Mouse (Mus musculus) myocyte (in vitro differentiated cells): ENCODE data around the gene Tnfsf10. TPM values are rescaled to one million over a fixed set of nuclear protein-coding genes. Genes with fewer than 3 reads are reported as not detected.

Source experiments
- H3K27me3 ChIP-seq: one replicate; pipeline ENCODE4 v1.6.1; 2011; ENCODE audit not compliant: control insufficient read depth, insufficient read depth, insufficient read length
- H3K36me3 ChIP-seq: one replicate; pipeline ENCODE4 v1.6.1; 2011; ENCODE audit not compliant: control insufficient read depth, insufficient read depth
- H3K4me2 ChIP-seq: one replicate; pipeline ENCODE4 v1.6.1; 2011; ENCODE audit warnings: low read depth, control low read depth
- H3K4me3 ChIP-seq: one replicate; pipeline ENCODE4 v1.5.1; 2011; ENCODE audit warnings: mild to moderate bottlenecking, control low read depth, moderate library complexity
- H3K79me2 ChIP-seq: one replicate; pipeline ENCODE4 v1.6.1; 2011; ENCODE audit not compliant: control insufficient read depth, insufficient read depth
- H3ac ChIP-seq: one replicate; pipeline ENCODE4 v1.6.1; 2011; ENCODE audit not compliant: control insufficient read depth, insufficient read length
- CEBPB ChIP-seq: IDR thresholded peaks from 2 replicates; pipeline ENCODE4 v1.6.1; 2011; ENCODE audit warnings: mild to moderate bottlenecking, moderate library complexity; ENCODE audit not compliant: poor library complexity, insufficient read depth, severe bottlenecking
- E2F4 ChIP-seq: IDR thresholded peaks from one replicate; pipeline ENCODE4 v1.6.1; 2011; ENCODE audit warnings: mild to moderate bottlenecking, control low read depth, moderate library complexity; ENCODE audit not compliant: insufficient read depth
- MAX ChIP-seq: IDR thresholded peaks from one replicate; pipeline ENCODE4 v1.6.1; 2011; ENCODE audit warnings: low read depth, mild to moderate bottlenecking, control low read depth
- MYOD1 ChIP-seq, 3 experiments: IDR thresholded peaks; one replicate each; pipeline ENCODE4 v1.6.1; 2011; ENCODE audit warnings: control low read depth in 2 of 3, low read depth in 2 of 3, mild to moderate bottlenecking in 2 of 3, moderate library complexity in 1 of 3; ENCODE audit not compliant: insufficient read length in 2 of 3, control insufficient read depth in 1 of 3
- MYOG ChIP-seq, 3 experiments: IDR thresholded peaks; one replicate each; pipeline ENCODE4 v1.6.1; 2011; ENCODE audit warnings: control low read depth in 2 of 3, low read depth in 2 of 3, mild to moderate bottlenecking in 2 of 3; ENCODE audit not compliant: insufficient read length in 2 of 3, control insufficient read depth in 1 of 3, insufficient read depth in 1 of 3
- POLR2A ChIP-seq: IDR thresholded peaks from one replicate; pipeline ENCODE4 v1.6.1; 2011; ENCODE audit warnings: low read depth, mild to moderate bottlenecking, control low read depth, moderate library complexity; ENCODE audit not compliant: insufficient read length
- POLR2AphosphoS2 ChIP-seq: IDR thresholded peaks from one replicate; pipeline ENCODE4 v1.6.1; 2011; ENCODE audit warnings: low read depth, control low read depth; ENCODE audit not compliant: insufficient read length
- REST ChIP-seq: IDR thresholded peaks from one replicate; pipeline ENCODE4 v1.6.1; 2011; ENCODE audit warnings: mild to moderate bottlenecking, control low read depth, moderate library complexity; ENCODE audit not compliant: insufficient read depth, insufficient read length
- SRF ChIP-seq: IDR thresholded peaks from one replicate; pipeline ENCODE4 v1.6.1; 2011; ENCODE audit warnings: low read depth; ENCODE audit not compliant: control insufficient read depth, insufficient read length
- TCF12 ChIP-seq: IDR thresholded peaks from one replicate; pipeline ENCODE4 v1.6.1; 2011; ENCODE audit warnings: mild to moderate bottlenecking, control low read depth; ENCODE audit not compliant: poor library complexity, insufficient read depth, severe bottlenecking
- TCF3 ChIP-seq: IDR thresholded peaks from one replicate; pipeline ENCODE4 v1.6.1; 2011; ENCODE audit warnings: low read depth, control low read depth; ENCODE audit not compliant: insufficient read length
- USF1 ChIP-seq: IDR thresholded peaks from one replicate; pipeline ENCODE4 v1.6.1; 2011; ENCODE audit warnings: low read depth, mild to moderate bottlenecking, control low read depth, moderate library complexity
- polyA plus RNA-seq: library from polyadenylated mRNA; unstranded; fragments of >200 nt; fragmentation: generic; extraction: Trizol; gene quantifications from one replicate; pipeline ENCODE4 v1.2.1, GENCODE M21; 2012; ENCODE audit warnings: missing spikeins

Gene Tnfsf10
- polyA plus RNA-seq, 1 experiment, result not detected

DNA sequence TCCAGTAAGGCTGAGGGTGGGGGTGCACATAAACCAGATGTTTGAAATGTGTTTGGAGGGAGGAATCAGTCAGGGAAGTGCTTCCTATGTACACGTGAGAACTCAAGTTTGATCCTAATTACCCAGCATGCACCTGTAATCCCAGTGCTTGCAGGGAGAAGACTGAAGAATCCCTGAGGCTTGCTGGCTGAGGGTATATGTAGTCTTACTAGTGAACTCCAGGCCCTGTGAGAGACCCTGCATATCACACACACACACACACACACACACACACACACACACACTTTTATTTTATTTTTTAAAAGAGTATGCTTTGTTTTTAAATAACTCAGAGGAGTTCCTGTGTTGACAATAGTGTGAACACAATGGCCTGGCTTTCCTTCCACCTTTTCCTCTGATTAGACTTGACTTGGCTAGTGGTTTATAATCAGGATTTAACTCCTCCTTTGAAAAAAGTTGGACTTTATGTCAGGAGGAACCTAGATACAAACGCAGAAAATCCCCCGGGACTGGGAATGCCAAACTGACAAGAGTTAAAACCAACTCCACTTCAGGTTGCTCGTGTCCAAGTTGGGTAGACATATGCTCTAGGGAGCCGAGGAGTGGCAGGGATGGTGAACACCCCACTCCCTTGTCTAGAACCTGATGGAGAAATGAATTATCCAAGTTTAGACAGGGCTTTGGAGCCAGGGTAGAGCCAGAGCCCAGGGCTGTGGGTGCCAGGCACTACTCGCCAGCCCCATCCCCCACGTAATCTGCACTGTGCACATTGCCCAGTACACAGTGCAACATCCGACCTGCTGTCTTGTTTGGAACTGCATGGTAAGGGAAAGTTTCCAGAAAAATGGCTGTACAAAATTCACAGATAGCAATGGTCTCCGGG is 4.0 kb downstream of the Tnfsf10 start:
- no peak overlapping the region for H3K4me3 ChIP-seq

DNA sequence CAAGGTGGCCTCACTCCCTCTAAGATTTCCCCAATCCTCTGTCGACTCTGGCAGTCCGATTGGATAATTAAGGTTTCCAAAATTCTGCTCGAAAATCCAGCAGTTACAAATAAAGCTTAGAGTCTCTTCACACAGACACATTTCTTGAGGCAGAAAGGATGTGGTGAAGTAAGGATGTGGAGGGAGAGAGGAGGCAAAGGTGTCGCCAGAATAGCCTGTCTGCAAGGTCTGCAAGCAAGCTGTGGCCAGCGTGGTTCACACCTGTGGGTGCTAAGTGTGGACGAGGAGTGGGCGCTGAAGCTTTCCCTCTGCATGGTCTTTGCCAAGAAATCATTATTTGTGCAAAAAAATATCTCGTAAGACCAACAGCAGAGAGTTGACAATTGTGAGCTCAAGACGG is 5.8 kb downstream of the Tnfsf10 start:
- no peaks in the 10 kb centered on the region for H3K36me3 ChIP-seq
- H3K79me2 ChIP-seq, result no peaks in the 10 kb centered on the region
- H3ac ChIP-seq, result no peak overlapping the region
- peaks cover 4% of the 10 kb centered on the region for H3K27me3 ChIP-seq
- no peak overlapping the region for H3K4me2 ChIP-seq
- TF ChIP-seq REST, result no peak
- no peak for TF ChIP-seq CEBPB
- no peak for TF ChIP-seq POLR2AphosphoS2
- TF ChIP-seq MYOD1 (IDR thresholded peaks at IDR 0.05; ENCODE audit: control insufficient read depth in 1 of 3, insufficient read length in 2 of 3, low read depth in 2 of 3), result no peak
- no peak for TF ChIP-seq TCF12
- no peak for TF ChIP-seq MAX
- TF ChIP-seq SRF, result no peak
- TF ChIP-seq E2F4, result no peak
- TF ChIP-seq MYOG (IDR thresholded peaks at IDR 0.05; ENCODE audit: control insufficient read depth in 1 of 3, insufficient read depth in 1 of 3, insufficient read length in 2 of 3, low read depth in 2 of 3), result no peak
- TF ChIP-seq POLR2A, result no peak
- TF ChIP-seq USF1, result no peak
- TF ChIP-seq TCF3, result no peak
- H3K4me3 ChIP-seq, result no peak overlapping the region

More for the DNA sequence above, 4.0 kb downstream of the Tnfsf10 start:
- no peak overlapping the region for H3ac ChIP-seq
- no peak overlapping the region for H3K4me2 ChIP-seq
- H3K36me3 ChIP-seq, result no peaks in the 10 kb centered on the region
- TF ChIP-seq REST, result no peak
- no peak for TF ChIP-seq MYOG (IDR thresholded peaks at IDR 0.05; ENCODE audit: control insufficient read depth in 1 of 3, insufficient read depth in 1 of 3, insufficient read length in 2 of 3, low read depth in 2 of 3)
- no peak for TF ChIP-seq POLR2AphosphoS2
- no peak for TF ChIP-seq MAX
- no peak for TF ChIP-seq TCF3
- no peak for TF ChIP-seq SRF
- no peak for TF ChIP-seq E2F4
- TF ChIP-seq TCF12, result no peak
- no peak for TF ChIP-seq MYOD1 (IDR thresholded peaks at IDR 0.05; ENCODE audit: control insufficient read depth in 1 of 3, insufficient read length in 2 of 3, low read depth in 2 of 3)
- TF ChIP-seq POLR2A, result no peak
- no peak for TF ChIP-seq USF1
- no peaks in the 10 kb centered on the region for H3K79me2 ChIP-seq
- peaks cover 4% of the 10 kb centered on the region for H3K27me3 ChIP-seq

DNA sequence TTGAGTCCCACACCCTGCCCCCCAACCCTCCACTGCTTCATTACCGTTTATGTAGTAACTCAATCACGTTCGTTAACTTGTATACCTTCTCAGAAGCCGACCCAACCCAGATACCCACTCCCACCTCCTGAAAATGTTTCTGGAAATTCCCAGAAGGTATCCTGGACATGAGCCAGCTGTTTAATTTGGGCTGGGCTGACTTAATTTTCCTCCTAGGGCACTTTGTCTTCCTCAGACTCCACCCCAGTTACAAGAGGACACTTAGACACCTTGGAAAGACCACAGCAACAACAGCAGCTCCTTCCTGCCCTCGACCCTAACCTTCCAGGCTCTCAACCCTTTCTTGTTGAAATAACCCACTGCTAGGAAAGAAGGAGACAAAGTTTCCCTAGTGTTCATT is 6.7 kb downstream of the Tnfsf10 start:
- Histone ChIP-seq H3K27me3 (peaks cover 4% of the 10 kb centered on the region), H3K4me3 (no peak overlapping the region), H3K4me2 (no peak overlapping the region), H3K79me2 (no peaks in the 10 kb centered on the region), H3ac (no peak overlapping the region), H3K36me3 (no peaks in the 10 kb centered on the region)
- TF ChIP-seq MYOD1 (IDR thresholded peaks at IDR 0.05; ENCODE audit: control insufficient read depth in 1 of 3, insufficient read length in 2 of 3, low read depth in 2 of 3) (no peak), TCF3 (no peak), MYOG (IDR thresholded peaks at IDR 0.05; ENCODE audit: control insufficient read depth in 1 of 3, insufficient read depth in 1 of 3, insufficient read length in 2 of 3, low read depth in 2 of 3) (no peak), E2F4 (no peak), MAX (no peak), TCF12 (no peak), SRF (no peak), POLR2AphosphoS2 (no peak), POLR2A (no peak), CEBPB (no peak)

DNA sequence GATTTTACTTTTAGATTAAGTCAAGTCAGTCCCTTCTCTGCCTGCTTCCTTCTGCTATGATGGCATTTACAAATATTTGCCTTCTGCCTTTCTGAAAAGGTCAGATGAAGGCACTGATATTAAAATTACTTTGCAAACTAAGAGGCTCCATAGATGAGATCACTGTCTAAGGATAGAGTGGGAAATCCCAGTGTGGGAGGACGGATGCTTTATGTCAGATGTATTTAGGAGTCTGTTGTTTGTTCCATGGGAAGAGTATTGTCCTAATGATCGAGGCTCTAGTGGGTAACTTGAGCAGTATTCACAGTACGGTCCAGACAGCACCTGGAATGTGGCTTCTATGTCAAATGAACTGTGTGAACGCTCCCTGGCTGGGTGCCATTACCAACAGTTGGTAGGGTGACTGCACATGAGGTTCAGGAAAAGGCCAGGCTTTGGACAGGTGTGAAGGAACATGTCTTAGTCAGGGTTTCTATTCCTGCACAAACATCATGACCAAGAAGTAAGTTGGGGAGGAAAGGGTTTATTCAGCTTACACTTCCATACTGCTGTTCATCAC is 9.9 kb downstream of the Tnfsf10 start:
- TF ChIP-seq E2F4 (no peak), REST (no peak), MAX (no peak), POLR2AphosphoS2 (no peak), MYOD1 (IDR thresholded peaks at IDR 0.05; ENCODE audit: control insufficient read depth in 1 of 3, insufficient read length in 2 of 3, low read depth in 2 of 3) (peak in 2 of 3 experiments; percentile 27 to 61), MYOG (IDR thresholded peaks at IDR 0.05; ENCODE audit: control insufficient read depth in 1 of 3, insufficient read depth in 1 of 3, insufficient read length in 2 of 3, low read depth in 2 of 3) (peak in 1 of 3 experiments; percentile 53)

More for the DNA sequence above, 9.9 kb downstream of the Tnfsf10 start:
- Histone ChIP-seq H3K4me2 (no peak overlapping the region), H3K79me2 (no peaks in the 10 kb centered on the region), H3K36me3 (no peaks in the 10 kb centered on the region), H3ac (no peak overlapping the region), H3K4me3 (no peak overlapping the region), H3K27me3 (peaks cover 4% of the 10 kb centered on the region)
